Comparison of ENCODE assay signal across 18 mouse cellular contexts in genomic region chr14:120119506-120119905, GRCm38 (mm10).
DNase-seq lines count a peak whose midpoint lies in the region; ATAC-seq and TF ChIP-seq lines count a peak whose summit lies in the region.
"Had no signal": no experiment of that assay in that cellular context is flagged by ENCODE, and none has a peak within 500 bp of the region (broad histone marks: within the 10 kb centered on the region; RNA-seq: fewer than 3 reads in every experiment).

No protein-coding gene starts in this region.

- ATAC-seq in forebrain, embryonic 14.5 days = peak; percentile 54; the same call in 1 of the 2 replicates
- no peak for ATAC-seq in forebrain, embryonic 15.5 days (replicated peaks)
- peak; percentile 69 for ATAC-seq in heart, postnatal 0 days (ENCODE audit: insufficient read depth, low read depth)
- ATAC-seq: intestine, embryonic 15.5 days had no signal

- 72% methylated on average over 5 of the region's 5 CpGs for WGBS in forebrain, embryonic 14.5 days
- WGBS in forebrain, embryonic 15.5 days = 67% methylated on average over 5 of the region's 5 CpGs
- 67% methylated on average over 5 of the region's 5 CpGs for WGBS in heart, postnatal 0 days
- WGBS in kidney, adult 2 months = 81% methylated on average over 5 of the region's 5 CpGs

- H3K4me1 ChIP-seq in forebrain, embryonic 14.5 days (ENCODE audit: control insufficient read depth, insufficient read depth, low read length) = no peaks in the 10 kb centered on the region
- H3K4me1 ChIP-seq in forebrain, embryonic 15.5 days = no peaks in the 10 kb centered on the region
- peaks cover 12% of the 10 kb centered on the region for H3K4me1 ChIP-seq in heart, postnatal 0 days (ENCODE audit: control insufficient read depth, insufficient read depth)
- no peaks in the 10 kb centered on the region for H3K4me1 ChIP-seq in kidney, adult 2 months (ENCODE audit: control insufficient read depth, insufficient read depth, low read length)
- H3K4me1 ChIP-seq: intestine, embryonic 15.5 days; limb, embryonic 10.5 days; liver, embryonic 13.5 days had no signal

- H3K4me3 ChIP-seq in forebrain, embryonic 14.5 days (ENCODE audit: low read depth, low read length) = no peak overlapping the region
- H3K4me3 ChIP-seq in forebrain, embryonic 15.5 days = no peak overlapping the region
- H3K4me3 ChIP-seq in heart, postnatal 0 days (ENCODE audit: low read depth, low read length) = no peak overlapping the region
- no peak overlapping the region for H3K4me3 ChIP-seq in kidney, adult 2 months (ENCODE audit: insufficient read depth, low read depth, low read length)
- H3K4me3 ChIP-seq: erythroblast, embryonic 14.5 days; gastrocnemius, adult 2 months; hindbrain, embryonic 10.5 days; intestine, embryonic 15.5 days; limb, embryonic 10.5 days; liver, embryonic 13.5 days; myocyte had no signal

- H3K27me3 ChIP-seq in forebrain, embryonic 14.5 days (replicated peaks; ENCODE audit: control insufficient read depth, insufficient read depth, low read length) = no peaks in the 10 kb centered on the region
- no peaks in the 10 kb centered on the region for H3K27me3 ChIP-seq in forebrain, embryonic 15.5 days
- no peaks in the 10 kb centered on the region for H3K27me3 ChIP-seq in heart, postnatal 0 days (ENCODE audit: control insufficient read depth, insufficient read depth, low read length)
- H3K27me3 ChIP-seq in kidney, adult 2 months (replicated peaks; ENCODE audit: control insufficient read depth, insufficient read depth, low read length) = no peaks in the 10 kb centered on the region
- H3K27me3 ChIP-seq: intestine, embryonic 15.5 days; liver, embryonic 13.5 days had no signal

- peak; percentile 15; the same call in 1 of the 2 replicates for TF ChIP-seq CTCF in heart, postnatal 0 days (IDR thresholded peaks at IDR 0.05; ENCODE audit: low read depth)
- TF ChIP-seq CTCF in kidney, adult 2 months (conservative IDR thresholded peaks at IDR 0.05; ENCODE audit: insufficient read depth, insufficient read length, low read depth, low read length) = no peak

- no peak overlapping the region for H3K27ac ChIP-seq in forebrain, embryonic 14.5 days (ENCODE audit: low read depth, low read length)
- no peak overlapping the region for H3K27ac ChIP-seq in forebrain, embryonic 15.5 days (replicated peaks)
- H3K27ac ChIP-seq in heart, postnatal 0 days (ENCODE audit: low read depth) = peak overlapping the region; percentile 92
- no peak overlapping the region for H3K27ac ChIP-seq in kidney, adult 2 months (ENCODE audit: insufficient read depth, low read depth, low read length)
- H3K27ac ChIP-seq: gastrocnemius, adult 2 months; hindbrain, embryonic 10.5 days; intestine, embryonic 15.5 days; limb, embryonic 10.5 days; liver, embryonic 13.5 days had no signal

- H3K4me2 ChIP-seq in forebrain, embryonic 14.5 days (ENCODE audit: low read length) = no peak overlapping the region
- no peak overlapping the region for H3K4me2 ChIP-seq in forebrain, embryonic 15.5 days (replicated peaks)
- no peak overlapping the region for H3K4me2 ChIP-seq in heart, postnatal 0 days (ENCODE audit: low read depth, low read length)
- H3K4me2 ChIP-seq: intestine, embryonic 15.5 days; liver, embryonic 13.5 days; midbrain, embryonic 11.5 days had no signal

- no peak for TF ChIP-seq EP300 in heart, postnatal 0 days (IDR thresholded peaks at IDR 0.05; ENCODE audit: low read depth)

- peak; percentile 24 for DNase-seq in forebrain, embryonic 14.5 days (ENCODE audit: low spot score)
- DNase-seq in heart, postnatal 0 days (ENCODE audit: low spot score) = peak; percentile 25
- DNase-seq in heart, postnatal 25 days (ENCODE audit: low spot score) = no peak
- DNase-seq in right cerebral cortex, postnatal 14 days = peak; percentile 49
- DNase-seq in right cerebral cortex, adult 18-20 months = no peak
- DNase-seq in kidney, adult 2 months = no peak
- DNase-seq: adrenal gland, postnatal 14 days; gastrocnemius, adult 2 months; kidney, postnatal 36 days; liver, embryonic 13.5 days had no signal

- no peaks in the 10 kb centered on the region for H3K36me3 ChIP-seq in forebrain, embryonic 14.5 days (ENCODE audit: control insufficient read depth, insufficient read depth, low read length)
- no peaks in the 10 kb centered on the region for H3K36me3 ChIP-seq in forebrain, embryonic 15.5 days
- no peaks in the 10 kb centered on the region for H3K36me3 ChIP-seq in heart, postnatal 0 days (replicated peaks; ENCODE audit: control insufficient read depth, insufficient read depth, low read length)
- H3K36me3 ChIP-seq in kidney, adult 2 months (ENCODE audit: control insufficient read depth, insufficient read depth, low read length) = no peaks in the 10 kb centered on the region
- H3K36me3 ChIP-seq: G1E; hindbrain, embryonic 10.5 days; intestine, embryonic 15.5 days; limb, embryonic 10.5 days; liver, embryonic 13.5 days had no signal

- no peak for TF ChIP-seq POLR2A in kidney, adult 2 months (IDR thresholded peaks at IDR 0.05; ENCODE audit: low read depth, low read length)

- intact Hi-C loops in heart, postnatal 25 days (cut with DNase I) = no loop called here

- H3K9me3 ChIP-seq in forebrain, embryonic 14.5 days (replicated peaks; ENCODE audit: control insufficient read depth, low read length) = no peaks in the 10 kb centered on the region
- no peaks in the 10 kb centered on the region for H3K9me3 ChIP-seq in forebrain, embryonic 15.5 days
- no peaks in the 10 kb centered on the region; the same call in 1 of the 2 replicates for H3K9me3 ChIP-seq in heart, postnatal 0 days (replicated peaks; ENCODE audit: control insufficient read depth, low read length)
- H3K9me3 ChIP-seq: hindbrain, embryonic 10.5 days; intestine, embryonic 15.5 days; limb, embryonic 10.5 days; liver, embryonic 13.5 days had no signal

- H3K9ac ChIP-seq in forebrain, embryonic 14.5 days (ENCODE audit: low read length) = no peak overlapping the region
- H3K9ac ChIP-seq in forebrain, embryonic 15.5 days (replicated peaks) = no peak overlapping the region
- H3K9ac ChIP-seq in heart, postnatal 0 days (replicated peaks; ENCODE audit: low read depth, low read length) = no peak overlapping the region
- H3K9ac ChIP-seq: intestine, embryonic 15.5 days; liver, embryonic 13.5 days had no signal

Comparison
In these comparisons a context has a peak if more than half of its experiments do, and no peak if none do; other contexts are left out.
1. DNase-seq: peak in forebrain, embryonic 14.5 days (single experiment), heart, postnatal 0 days (single experiment) and right cerebral cortex, postnatal 14 days (single experiment); none in heart, postnatal 25 days (single experiment), right cerebral cortex, adult 18-20 months (single experiment) and kidney, adult 2 months (single experiment).